Mouse (Mus musculus): ENCODE results near the gene Tnc. TPM values are rescaled to one million over a fixed set of nuclear protein-coding genes. Genes with fewer than 3 reads are reported as not detected.

Tnc gene
- total RNA-seq, 2 experiments from 2014 or later = 4.6 to 10.8 TPM

GRCm38 (mm10) chr4:64025591-64025990 lies 21.2 kb downstream of the Tnc start:
- peak; percentile 59 for DNase-seq

- DNase-seq = no peak
Observed at GRCm38 (mm10) chr4:64024041-64024779, 22.6 kb downstream of the Tnc start.

GRCm38 (mm10) chr4:64020930-64021589 lies 25.8 kb downstream of the Tnc start:
- DNase-seq = no peak

- no peak for DNase-seq
Observed at GRCm38 (mm10) chr4:64020151-64020550, 26.7 kb downstream of the Tnc start.

GRCm38 (mm10) chr4:64011308-64011707 lies 35.5 kb downstream of the Tnc start:
- no peak for DNase-seq

- no peak for DNase-seq
Observed at GRCm38 (mm10) chr4:64009936-64010335, 36.9 kb downstream of the Tnc start.

GRCm38 (mm10) chr4:64005198-64005597 lies 41.6 kb downstream of the Tnc start:
- no peak for DNase-seq

- no peak for DNase-seq
Observed at GRCm38 (mm10) chr4:64003677-64004076, 43.1 kb downstream of the Tnc start.

- no peak for DNase-seq
Observed at GRCm38 (mm10) chr4:64002168-64002567, 44.6 kb downstream of the Tnc start.

- DNase-seq = no peak
Observed at GRCm38 (mm10) chr4:64000788-64001187, 46.0 kb downstream of the Tnc start.

- no peak for DNase-seq
Observed at GRCm38 (mm10) chr4:64000293-64000692, 46.5 kb downstream of the Tnc start.

GRCm38 (mm10) chr4:63993462-63994113 lies 53.2 kb downstream of the Tnc start:
- no peak for DNase-seq

GRCm38 (mm10) chr4:63990216-63990615 lies 56.6 kb downstream of the Tnc start:
- no peak for DNase-seq

GRCm38 (mm10) chr4:63988090-63988489 lies 58.7 kb downstream of the Tnc start:
- no peak for DNase-seq

- no peak for DNase-seq
Observed at GRCm38 (mm10) chr4:63986576-63986975, 60.2 kb downstream of the Tnc start.

GRCm38 (mm10) chr4:63983098-63983445 lies 63.7 kb downstream of the Tnc start:
- no peak for DNase-seq

GRCm38 (mm10) chr4:63982425-63983097 lies 64.3 kb downstream of the Tnc start:
- DNase-seq = no peak

GRCm38 (mm10) chr4:63980211-63980794 lies 66.5 kb downstream of the Tnc start:
- DNase-seq = no peak

- no peak for DNase-seq
Observed at GRCm38 (mm10) chr4:63979635-63980034, 67.2 kb downstream of the Tnc start.

- DNase-seq = no peak
Observed at GRCm38 (mm10) chr4:63972536-63972935, 74.3 kb downstream of the Tnc start.

GRCm38 (mm10) chr4:63971762-63972161 lies 75.1 kb downstream of the Tnc start:
- DNase-seq = no peak

GRCm38 (mm10) chr4:63970925-63971324 lies 75.9 kb downstream of the Tnc start:
- DNase-seq = no peak
